Mouse (Mus musculus) ES-E14 (cell line): ENCODE data around the gene Pnkp.

Experiments
- HCFC1 ChIP-seq: IDR thresholded peaks from 2 replicates; pipeline ENCODE4 v1.6.1; 2012; ENCODE audit warnings: low read length, inconsistent platforms, borderline replicate concordance; ENCODE audit not compliant: insufficient read depth
- MAFK ChIP-seq: IDR thresholded peaks from 2 replicates; pipeline ENCODE4 v1.6.1; 2014; ENCODE audit warnings: mild to moderate bottlenecking, low read depth, low read length, inconsistent platforms; ENCODE audit not compliant: insufficient read depth

GRCm38 (mm10) chr7:44901230-44901722, 44.3 kb downstream of the Pnkp start:
- TF ChIP-seq HCFC1 (no peak), MAFK (no peak)
